Mouse (Mus musculus) kidney, postnatal 25 days (tissue): ENCODE measurements around the gene Caprin1.
A peak's percentile ranks its signal among the peaks of the same experiment; 100 is the strongest.

Source experiments
- DNase-seq, 2 experiments: peaks; one replicate each; pipeline ENCODE4 v3.0.0; 2021; ENCODE audit warnings: mixed read lengths in 2 of 2

Caprin1 gene

DNA sequence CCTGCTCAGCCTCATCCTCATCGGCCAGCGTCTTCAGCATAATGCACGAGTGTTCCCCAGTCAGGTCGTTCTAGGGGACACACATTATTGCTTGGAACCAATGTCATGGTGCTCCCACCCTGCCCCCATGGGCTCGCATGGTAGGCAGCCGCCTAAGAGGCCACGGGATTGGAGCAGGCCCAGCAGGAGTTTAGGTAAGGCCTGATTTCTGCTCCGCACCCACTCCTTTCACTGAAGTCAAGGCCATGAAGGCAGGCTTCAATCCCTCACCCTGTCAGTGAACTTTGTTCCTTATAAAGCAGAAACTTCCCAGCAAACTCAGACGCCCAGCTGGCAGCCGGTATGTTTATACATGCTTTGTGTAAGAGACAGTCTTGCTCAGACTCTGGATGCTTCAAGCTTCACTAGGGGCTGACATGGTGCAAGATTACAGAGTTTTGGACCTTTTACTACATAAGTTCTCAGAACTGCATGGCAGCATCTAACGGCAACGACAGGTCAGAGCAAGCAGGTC lies 69.4 kb downstream of the Caprin1 start:
- no peak for DNase-seq

DNA sequence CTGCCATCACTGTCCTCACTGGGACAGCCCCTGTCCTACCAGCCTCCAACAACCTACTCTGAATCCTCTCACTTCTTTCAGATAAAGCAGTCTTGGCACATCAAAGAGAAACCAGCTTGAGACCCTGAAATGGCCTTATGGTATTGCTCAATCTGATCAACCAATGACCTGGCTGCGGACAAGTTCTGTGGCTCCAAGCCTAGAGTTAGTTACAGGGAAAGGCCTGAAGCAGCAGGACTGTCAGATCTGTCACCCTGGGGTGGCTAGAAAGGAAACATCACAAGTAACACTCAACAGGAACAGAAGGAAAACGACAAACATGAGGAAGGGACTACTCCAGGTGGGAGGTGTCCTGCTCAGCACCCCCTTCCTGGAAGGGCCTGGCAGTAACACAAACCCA lies 72.9 kb downstream of the Caprin1 start:
- DNase-seq, result no peak

DNA sequence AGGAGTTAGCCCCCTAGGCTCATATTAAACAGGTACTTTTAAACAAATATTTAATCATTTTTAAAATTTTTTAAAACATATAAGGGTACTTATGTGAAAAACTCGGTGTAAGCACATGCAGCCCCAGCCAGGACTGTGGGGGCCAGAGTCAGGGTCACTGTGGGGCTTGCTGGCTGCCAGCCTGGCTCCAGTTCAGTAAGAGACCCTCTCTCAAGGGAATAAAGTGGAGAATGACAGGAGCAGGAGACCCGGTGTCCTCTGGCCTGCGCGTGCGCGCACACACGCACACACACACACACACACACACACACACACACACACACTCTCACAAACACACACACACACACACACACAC lies 78.2 kb downstream of the Caprin1 start:
- DNase-seq, result no peak

DNA sequence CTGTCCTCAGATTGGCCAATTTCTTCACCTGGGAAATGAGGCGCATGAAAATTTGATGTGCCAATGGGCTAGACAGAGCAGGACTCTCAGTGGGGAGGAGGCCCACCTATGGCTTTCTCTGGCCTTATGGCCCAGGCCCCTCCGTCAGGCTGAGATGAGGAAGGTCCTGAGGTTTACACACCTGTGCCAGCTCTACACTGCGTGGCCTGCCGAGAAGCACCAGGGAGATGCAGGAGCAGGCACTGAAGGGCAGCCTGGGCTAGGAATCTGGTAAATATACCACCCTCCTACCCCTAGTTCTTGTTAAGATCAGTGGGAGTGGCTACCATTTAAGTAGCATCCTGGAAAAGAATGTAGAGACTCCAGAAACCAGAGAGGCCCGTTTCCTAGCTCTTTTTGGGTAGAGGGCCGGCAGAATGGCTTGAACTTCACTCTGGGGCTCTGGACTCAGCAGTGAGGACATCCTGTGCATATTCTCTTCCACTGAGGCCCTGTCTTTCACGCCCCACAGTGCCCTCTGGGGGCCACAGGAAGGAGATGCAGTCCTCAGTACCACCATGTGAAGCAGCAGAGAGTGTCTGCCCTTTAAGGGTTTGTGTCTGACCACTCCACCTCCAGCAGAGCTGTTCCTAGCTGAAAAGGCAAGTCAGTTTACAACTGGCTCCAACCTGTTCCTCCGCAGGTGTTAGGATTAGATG lies 78.7 kb downstream of the Caprin1 start:
- DNase-seq, result peak; percentile 62 to 81

DNA sequence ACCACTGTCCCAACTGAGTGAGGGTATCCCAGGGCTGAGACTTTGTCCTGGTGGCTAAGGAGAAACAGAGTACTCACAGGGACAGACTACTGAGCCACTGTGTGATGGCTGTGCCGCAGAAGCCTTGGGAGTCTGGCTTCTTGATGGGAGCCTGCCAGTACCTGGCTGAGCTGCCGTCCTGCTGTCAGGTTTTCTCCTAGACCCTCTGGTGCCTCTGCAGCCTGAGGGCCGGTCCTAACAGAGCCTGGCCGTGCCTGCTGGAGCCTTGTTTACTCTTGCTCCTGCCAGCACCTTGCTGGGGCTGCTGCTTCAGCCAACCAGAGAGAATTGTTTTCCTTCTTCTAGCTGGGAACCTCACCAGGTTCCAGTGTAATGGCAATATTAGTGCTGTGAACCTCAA lies 83.0 kb downstream of the Caprin1 start:
- peak in 1 of 2 experiments; percentile 43 for DNase-seq

DNA sequence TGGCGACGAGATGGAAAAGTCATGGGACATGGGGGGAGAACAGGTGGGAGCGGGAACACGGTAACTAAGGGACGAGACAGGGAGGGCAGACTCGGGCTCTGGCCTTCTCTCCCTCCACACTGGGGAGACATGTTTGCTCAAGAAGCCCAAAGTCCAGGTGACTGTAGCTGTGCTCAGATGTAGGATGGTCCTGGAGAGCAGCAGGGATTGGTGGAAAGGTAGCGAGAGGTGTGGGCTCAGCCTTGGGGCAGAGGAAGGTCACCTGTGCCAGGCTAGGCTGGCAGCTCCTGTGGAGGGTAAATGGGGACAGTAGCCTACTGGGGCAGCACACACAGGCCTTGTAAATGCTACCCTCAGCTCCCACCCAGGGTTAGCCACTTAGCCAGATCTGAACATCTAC lies 83.6 kb downstream of the Caprin1 start:
- DNase-seq, result peak; percentile 36 to 88
